Mouse (Mus musculus) heart, postnatal 10 days (tissue): ENCODE measurements around the gene Orc6. TPM values are rescaled to one million over a fixed set of nuclear protein-coding genes. Genes with fewer than 3 reads are reported as not detected.

Experiments used
- DNase-seq, 2 experiments: peaks; one replicate each; pipeline ENCODE4 v3.0.0; 2021
- intact Hi-C: fragments of 180-260 bp; cut with DNase I; formaldehyde crosslinking; loops from one replicate; pipeline ENCODE4 v1.15.1; 2025
- total RNA-seq, 2 experiments: library from RNA; stranded (reverse); gene quantifications; 2 replicates each; pipeline ENCODE4 v1.2.3; 2021

Gene Orc6
- total RNA-seq, result 10 to 100 TPM; 16.6 to 16.7 TPM

DNA sequence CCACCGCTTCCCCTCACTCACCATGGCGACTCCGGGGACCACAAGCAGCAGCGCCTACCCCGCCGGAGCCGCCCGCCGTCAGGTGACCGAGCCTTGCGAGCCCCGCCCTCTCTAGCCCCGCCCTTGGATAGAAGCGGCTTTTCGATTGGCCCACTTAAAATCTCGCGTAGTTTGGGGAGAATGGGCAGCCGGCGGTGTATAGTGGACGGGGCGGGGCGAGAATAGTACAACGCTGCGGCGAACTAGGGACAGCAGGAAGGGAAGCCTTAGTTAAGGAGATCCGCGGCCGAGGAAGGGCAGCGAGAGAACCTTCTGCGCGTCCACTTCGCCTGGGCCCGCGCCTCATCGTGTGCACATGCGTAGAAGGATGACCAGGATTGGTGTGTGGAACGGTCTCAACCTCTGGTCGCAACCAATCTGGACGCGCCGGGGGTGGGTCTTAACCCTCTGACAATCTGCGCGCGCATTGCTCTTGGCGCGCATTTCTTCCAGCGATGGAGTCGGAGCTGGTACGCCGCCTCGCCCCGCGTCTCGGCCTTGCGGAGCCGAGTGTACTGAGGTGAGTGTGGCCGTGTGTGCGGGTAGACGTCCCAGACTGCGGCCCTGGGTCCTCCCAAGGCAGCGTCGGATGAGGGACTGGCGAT is at the start of gene Orc6, which contains the start of gene Vps35:
Gene Orc6, plus strand, starts transcription at position 199 of the 644 bp plus-strand sequence.
Gene Vps35, minus strand, starts transcription at position 369 of the 644 bp plus-strand sequence.
- DNase-seq, result peak; percentile 98
- intact Hi-C loops, result loop anchor here (5.0 kb wide), 1 partner anchor 217 kb away; the partner anchor contains the start of genes Man2b1, Wdr83 and Wdr83os

DNA sequence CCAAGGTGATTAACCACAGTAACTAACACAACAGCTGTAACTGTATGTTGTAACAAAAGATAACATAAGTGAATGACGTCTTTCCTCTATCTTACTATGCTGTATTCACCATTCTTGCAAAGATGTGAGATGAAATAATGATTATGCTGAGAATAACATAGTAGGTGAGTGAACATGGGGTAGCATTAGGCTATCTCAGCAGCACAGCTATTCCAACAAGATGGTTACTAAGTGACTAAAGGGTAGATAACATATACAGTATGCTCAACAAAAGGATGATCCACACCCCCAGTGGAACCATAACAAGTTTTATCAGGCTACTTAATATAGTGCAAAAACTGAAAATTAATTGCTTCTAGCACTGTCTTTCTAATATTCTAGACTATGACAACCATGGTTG is 12.6 kb upstream of the Orc6 start:
- intact Hi-C loops, result no loop called here
- DNase-seq, result no peak

GRCm38 (mm10) chr8:85298600-85299433 is 615 bp upstream of the Orc6 start:
- intact Hi-C loops, result loop anchor here (5.0 kb wide), 1 partner anchor 217 kb away; the partner anchor contains the start of genes Man2b1, Wdr83 and Wdr83os
- peak; percentile 21 to 26 for DNase-seq

- DNase-seq, result no peak
- intact Hi-C loops, result no loop called here
Measured at GRCm38 (mm10) chr8:85301941-85302340, 2.5 kb downstream of the Orc6 start.

DNA sequence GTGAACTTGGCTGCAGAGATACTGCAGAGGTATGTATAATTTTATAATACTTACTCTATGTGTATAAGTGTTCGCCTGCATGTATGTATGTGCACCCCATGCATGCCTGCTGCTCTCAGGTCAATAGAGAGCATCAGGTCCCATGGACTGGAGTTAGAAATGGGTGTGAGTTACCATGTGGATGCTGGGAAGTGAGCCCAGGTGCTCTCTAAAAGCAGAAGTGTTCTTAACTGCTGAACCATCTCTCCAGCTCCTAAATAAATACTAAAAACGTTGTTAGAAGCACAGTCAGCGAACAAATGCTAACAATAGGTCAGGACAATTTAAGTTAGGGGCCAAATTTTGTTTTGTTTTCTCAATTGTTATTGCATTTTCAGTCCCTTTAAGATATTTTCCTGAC is 3.5 kb downstream of the Orc6 start:
- intact Hi-C loops, result no loop called here
- DNase-seq, result no peak

DNA sequence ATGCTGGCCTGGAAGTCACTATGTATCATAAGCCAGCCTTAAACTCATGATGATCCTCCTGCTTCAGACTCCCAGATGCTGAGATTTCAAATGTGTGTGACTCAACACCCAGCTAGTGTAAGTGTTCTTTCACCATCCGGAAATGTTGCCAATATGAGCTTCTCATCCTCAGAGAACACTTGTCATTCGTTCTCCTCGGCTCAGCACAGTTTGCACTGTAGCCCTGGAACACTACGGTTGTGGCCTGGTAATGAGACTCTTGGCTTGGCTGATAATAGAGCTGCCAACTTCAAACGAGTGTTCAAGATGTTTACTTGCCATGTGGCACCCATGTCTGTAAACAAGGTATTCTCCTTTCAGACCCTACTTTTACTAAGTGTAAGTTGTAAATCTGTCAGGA is 4.1 kb downstream of the Orc6 start:
- intact Hi-C loops, result no loop called here
- no peak for DNase-seq

GRCm38 (mm10) chr8:85308564-85308963 is 9.1 kb downstream of the Orc6 start:
- intact Hi-C loops, result no loop called here
- no peak for DNase-seq

DNA sequence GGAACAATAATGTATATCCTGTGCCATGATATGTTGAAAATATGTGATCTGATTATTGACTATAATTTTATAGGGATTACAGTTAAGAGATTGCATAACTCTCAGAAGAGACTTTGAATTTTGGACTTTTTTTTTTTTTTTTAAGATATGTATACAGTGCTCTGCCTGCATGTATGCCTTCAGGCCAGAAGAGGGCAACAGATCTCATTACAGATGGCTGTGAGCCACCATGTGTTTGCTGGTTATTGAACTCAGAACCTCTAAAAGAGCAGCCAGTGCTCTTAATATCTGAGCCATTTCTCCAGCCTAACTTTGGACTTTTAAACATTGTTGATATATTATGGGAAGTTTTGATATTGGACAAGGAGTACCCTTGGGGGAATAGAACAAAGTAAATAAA is 12.3 kb downstream of the Orc6 start:
- DNase-seq, result peak; percentile 29 to 38
- intact Hi-C loops, result loop anchor here (1.0 to 10.0 kb wide), 2 partner anchors 86 to 243 kb away; partner anchors contain the start of gene Dnaja2

DNA sequence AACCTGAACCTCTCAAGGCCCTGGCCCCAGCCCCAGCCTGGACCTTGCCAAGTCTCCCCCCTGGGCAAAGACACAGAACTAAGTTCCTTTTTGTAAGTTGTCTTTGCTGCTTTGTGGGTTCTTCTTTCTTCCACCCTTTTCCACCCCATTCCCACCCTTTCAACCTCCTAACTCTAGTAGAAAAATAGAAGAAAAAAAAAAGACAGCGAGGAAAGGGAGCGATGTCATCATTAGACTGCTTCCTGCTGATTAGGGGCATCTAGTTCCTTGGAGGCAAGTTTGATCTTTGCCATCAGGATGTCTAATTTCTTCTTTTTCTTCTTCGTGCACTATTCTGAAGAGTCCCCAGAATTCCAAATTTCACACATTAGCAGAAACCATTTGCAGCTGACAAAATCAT is 13.6 kb downstream of the Orc6 start:
- no peak for DNase-seq
- intact Hi-C loops, result loop anchor here (10.0 kb wide), 1 partner anchor 242 kb away; the partner anchor contains the start of gene Dnaja2

DNA sequence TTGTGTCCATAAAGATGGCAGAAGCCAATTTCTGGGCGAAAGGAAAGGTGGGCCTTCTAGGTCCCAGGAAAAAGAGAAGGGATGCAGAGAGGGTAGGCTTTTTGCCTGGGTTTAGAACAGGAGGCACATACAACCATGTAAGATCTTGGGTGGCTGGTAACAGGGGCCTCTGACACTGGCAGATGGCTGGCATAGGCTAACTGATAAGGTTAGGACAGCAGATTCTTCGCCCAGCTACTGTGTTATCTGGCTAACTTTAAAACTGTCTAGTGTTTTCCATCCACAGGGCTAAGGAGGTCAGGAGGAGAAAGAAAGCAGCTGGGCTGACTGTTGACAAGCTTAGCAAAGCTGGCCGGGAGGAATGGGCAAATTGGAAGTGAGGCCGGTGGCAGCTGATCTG is 19.1 kb downstream of the Orc6 start:
- intact Hi-C loops, result loop anchor here (10.0 kb wide), 1 partner anchor 236 kb away; the partner anchor contains the start of gene Dnaja2
- DNase-seq, result peak; percentile 29 to 31

- no peak for DNase-seq
- intact Hi-C loops, result no loop called here
Measured at GRCm38 (mm10) chr8:85321981-85322380, 22.5 kb downstream of the Orc6 start.

GRCm38 (mm10) chr8:85323084-85323483 is 23.7 kb downstream of the Orc6 start:
- DNase-seq, result no peak
- intact Hi-C loops, result no loop called here

DNA sequence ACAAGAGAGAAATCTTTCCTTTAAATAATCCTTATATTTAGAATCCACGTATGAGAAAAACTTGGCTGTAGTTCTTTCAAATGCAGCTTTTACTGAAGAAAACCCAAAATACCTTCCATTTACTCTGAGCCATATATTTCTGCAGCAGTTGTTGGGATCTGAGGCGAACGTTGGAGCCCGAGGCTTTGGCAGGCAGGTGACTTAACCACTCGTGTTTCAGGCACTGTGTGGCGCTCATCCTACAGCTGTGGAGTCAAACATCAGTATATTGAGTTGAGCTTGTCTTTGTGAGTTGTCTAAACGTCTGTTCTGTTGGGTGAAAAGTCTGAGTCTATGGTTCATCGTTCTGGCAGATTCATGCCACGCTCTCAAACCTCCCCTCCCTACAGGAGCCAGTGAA is 27.6 kb downstream of the Orc6 start:
- intact Hi-C loops, result no loop called here
- DNase-seq, result no peak

DNA sequence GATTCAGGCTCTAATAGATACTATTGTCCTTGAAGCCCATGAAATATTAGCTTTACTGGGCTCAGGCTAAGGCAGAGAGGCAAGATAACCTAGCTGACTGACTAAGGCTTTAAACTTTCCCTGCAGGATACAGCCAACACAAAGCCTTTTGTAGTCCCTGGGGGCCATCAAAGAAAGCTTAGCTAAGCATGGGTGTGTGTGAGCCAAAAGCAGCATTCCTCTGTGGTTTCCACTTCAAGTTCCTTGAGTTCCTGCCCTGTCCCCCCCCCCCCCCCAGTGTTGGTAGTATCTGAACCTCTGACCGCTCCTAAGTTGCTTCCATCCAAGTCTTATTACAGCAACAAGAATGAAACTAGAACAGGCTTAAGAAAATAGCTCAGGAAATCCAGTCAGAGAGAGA is 30.1 kb downstream of the Orc6 start:
- DNase-seq, result peak; percentile 40 to 42
- intact Hi-C loops, result no loop called here

DNA sequence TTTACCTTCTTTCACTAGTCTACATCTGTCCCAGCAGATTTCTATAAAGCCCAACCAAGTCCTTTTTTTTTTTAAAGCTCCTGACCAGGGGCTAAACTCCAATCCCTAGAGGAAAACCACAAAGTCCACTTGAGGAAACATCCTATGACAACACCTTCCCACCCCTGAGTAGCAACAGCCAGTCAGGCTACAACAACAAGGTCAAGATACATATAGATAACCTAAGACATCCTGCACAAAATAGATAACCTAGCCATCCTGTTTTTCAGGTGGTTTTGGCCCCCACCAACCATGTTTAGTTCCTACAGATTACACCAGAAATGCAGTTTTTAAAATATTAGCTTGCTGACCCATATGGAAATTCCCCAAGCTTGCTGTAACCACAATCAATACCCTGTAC is 35.7 kb downstream of the Orc6 start:
- DNase-seq, result no peak
- intact Hi-C loops, result no loop called here

GRCm38 (mm10) chr8:85336211-85336933 is 36.9 kb downstream of the Orc6 start:
- DNase-seq, result no peak
- intact Hi-C loops, result no loop called here

DNA sequence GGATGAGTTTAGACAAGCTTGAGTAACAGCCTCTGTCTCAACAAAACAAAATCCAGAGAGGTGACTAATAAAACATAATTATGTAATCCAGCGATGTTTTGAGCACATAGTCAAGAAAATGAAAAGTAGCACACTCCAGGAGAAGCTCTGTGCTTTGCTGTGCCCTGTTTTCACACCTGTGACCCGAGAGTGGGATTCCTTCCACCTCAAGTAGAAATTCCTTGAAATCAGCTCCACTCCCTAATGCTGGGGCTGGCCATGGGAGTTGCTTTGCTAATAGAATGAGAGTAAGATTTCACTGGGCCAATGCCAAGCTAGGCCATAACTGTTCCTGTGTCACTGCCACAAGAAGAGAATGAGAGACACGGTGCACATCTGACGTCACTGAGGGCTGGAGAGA is 38.2 kb downstream of the Orc6 start:
- intact Hi-C loops, result no loop called here
- no peak for DNase-seq

DNA sequence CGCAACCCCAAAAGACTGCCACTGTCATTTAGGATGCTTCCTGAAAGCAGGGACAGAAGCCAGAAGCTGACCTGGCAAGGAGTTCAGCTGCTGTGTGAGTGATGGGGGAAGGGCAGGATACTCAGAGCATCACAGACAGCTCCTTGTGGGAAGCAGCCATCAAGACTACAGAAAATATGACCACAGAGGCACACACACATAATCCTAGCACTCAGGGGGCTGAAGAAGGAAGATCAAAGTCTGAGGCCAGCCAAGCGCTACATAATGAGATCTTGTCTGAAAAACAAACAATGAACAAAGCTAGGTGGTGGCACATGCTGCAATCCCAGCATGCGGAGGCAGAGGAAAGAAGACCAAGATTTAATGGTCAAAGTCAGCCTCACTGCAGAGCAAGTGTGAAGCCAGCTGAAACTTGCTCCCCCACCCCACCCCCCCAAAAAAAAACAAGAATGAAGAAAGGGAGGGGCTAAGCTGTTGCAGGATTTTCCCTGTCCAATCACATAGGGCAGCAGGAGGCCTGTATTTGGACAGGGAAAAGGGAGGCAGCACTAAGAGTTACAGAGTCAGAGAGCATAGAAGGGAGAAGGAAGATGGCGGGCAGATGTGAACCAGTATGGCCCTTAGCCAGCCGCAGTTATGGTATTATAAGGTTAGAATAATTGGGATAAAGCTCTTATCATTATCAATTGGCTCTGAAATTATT is 40.6 kb downstream of the Orc6 start:
- intact Hi-C loops, result no loop called here

GRCm38 (mm10) chr8:85353287-85353686 is 53.9 kb downstream of the Orc6 start:
- intact Hi-C loops, result no loop called here
- no peak for DNase-seq

More for the DNA sequence above, 40.6 kb downstream of the Orc6 start:
- DNase-seq, result no peak
